Mouse (Mus musculus): ENCODE results near the gene Dchs2. TPM values are rescaled to one million over a fixed set of nuclear protein-coding genes. Genes with fewer than 3 reads are reported as not detected.

Dchs2 gene
- 0.02 TPM for polyA plus RNA-seq (2012; fragmentation: generic; extraction: Trizol)
- long read RNA-seq, experiment 1 = 0 reads
- long read RNA-seq, experiment 2 = 0 reads

DNA sequence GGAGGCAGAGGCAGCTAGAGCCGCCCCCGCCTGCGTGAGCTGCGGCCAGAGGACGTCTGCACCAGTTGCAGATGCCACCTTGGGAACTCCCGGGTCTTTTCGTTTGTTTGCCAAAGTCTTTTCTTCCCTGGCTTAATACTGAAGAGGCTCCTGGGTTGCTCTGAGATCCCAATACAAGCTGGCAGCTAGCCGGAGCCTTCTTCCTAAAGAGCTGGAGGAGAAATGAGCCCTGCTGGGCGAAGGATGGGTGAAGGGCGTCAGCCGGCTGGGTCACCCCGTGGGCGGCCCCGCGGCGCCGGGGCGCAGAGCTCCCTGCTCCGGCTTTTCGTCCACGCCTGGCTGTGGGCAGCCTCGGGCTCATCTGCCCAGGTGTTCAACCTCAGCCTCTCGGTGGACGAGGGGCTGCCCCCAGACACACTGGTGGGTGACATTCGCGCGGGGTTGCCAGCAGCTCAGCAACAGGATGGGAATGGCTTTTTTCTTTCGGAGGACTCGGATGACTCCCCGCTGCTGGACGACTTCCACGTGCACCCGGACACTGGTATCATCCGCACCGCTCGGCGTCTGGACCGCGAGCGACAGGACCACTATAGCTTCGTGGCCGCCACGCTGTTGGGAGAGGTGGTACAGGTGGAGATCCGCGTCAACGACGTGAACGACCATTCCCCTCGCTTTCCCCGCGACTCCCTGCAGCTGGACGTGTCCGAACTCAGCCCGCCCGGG, at the start of gene Dchs2:
Gene Dchs2 (plus strand): TSS at position 223 of the 723 bp plus-strand sequence.
- Histone ChIP-seq H3K36me3 (ENCODE audit: control insufficient read depth, insufficient read depth) (no peaks in the 10 kb centered on the region), H3K79me3 (ENCODE audit: low read depth) (no peaks in the 10 kb centered on the region), H3K27me3 (ENCODE audit: control insufficient read depth, insufficient read depth, insufficient read length) (peaks cover 46% of the 10 kb centered on the region), H3K4me3 (ENCODE audit: insufficient read depth, poor library complexity, severe bottlenecking) (no peak within 1 kb of the TSS), H3ac (ENCODE audit: control insufficient read depth, insufficient read length, low read depth) (no peak within 1 kb of the TSS), H3K79me2 (ENCODE audit: control insufficient read depth, insufficient read depth) (no peaks in the 10 kb centered on the region)
- TF ChIP-seq MYOG (IDR thresholded peaks at IDR 0.05; ENCODE audit: control insufficient read depth, extremely low read depth, insufficient read length) = no peak
- TF ChIP-seq USF1 (IDR thresholded peaks at IDR 0.05; ENCODE audit: low read depth) = no peak
- no peak for TF ChIP-seq FOSL1 (IDR thresholded peaks at IDR 0.05; ENCODE audit: insufficient read depth, low read length, poor library complexity, severe bottlenecking)
- TF ChIP-seq MAX (IDR thresholded peaks at IDR 0.05) = no peak

DNA sequence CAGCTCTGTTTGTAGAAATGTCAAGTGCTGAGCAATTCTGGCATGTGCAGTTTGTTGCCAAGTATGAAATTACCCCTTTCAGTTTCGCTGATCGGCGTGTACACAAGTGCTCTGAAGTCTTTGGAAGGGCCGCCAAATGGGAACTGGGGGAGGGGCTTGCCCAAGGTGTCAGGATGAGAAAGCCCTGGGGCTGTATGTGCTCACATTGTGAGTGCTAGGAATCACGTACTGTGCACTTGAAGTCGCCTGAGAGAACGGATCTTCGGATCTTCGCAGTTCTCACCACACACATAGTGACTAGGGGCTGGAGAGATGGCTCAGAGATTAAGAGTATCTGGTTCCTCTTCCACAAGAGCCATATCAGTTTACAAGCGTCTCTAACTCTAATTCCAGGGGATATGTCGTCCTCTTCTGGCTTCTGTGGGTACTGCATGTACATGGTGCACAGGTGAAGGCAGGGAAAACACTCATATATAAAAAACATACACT, 47.1 kb upstream of the Dchs2 start:
- H3ac ChIP-seq (ENCODE audit: control insufficient read depth, insufficient read length, low read depth) = no peak overlapping the region
- H3K4me3 ChIP-seq (ENCODE audit: insufficient read depth, poor library complexity, severe bottlenecking) = no peak overlapping the region
- H3K79me3 ChIP-seq (ENCODE audit: low read depth) = no peaks in the 10 kb centered on the region
- no peaks in the 10 kb centered on the region for H3K79me2 ChIP-seq (ENCODE audit: control insufficient read depth, insufficient read depth)
- H3K27me3 ChIP-seq (ENCODE audit: control insufficient read depth, insufficient read depth, insufficient read length) = no peaks in the 10 kb centered on the region
- TF ChIP-seq FOSL1 (IDR thresholded peaks at IDR 0.05; ENCODE audit: insufficient read depth, low read length, poor library complexity, severe bottlenecking) = no peak
- TF ChIP-seq CEBPB (IDR thresholded peaks at IDR 0.05; ENCODE audit: low read depth) = no peak
- TF ChIP-seq MYOD1 (IDR thresholded peaks at IDR 0.05; ENCODE audit: control insufficient read depth, insufficient read length, low read depth) = no peak
- no peak for TF ChIP-seq MAX (IDR thresholded peaks at IDR 0.05)
- TF ChIP-seq USF1 (IDR thresholded peaks at IDR 0.05; ENCODE audit: low read depth) = no peak
- TF ChIP-seq CTCF (IDR thresholded peaks at IDR 0.05; ENCODE audit: control insufficient read depth, insufficient read depth, insufficient read length) = no peak
- no peak for TF ChIP-seq MYOG (IDR thresholded peaks at IDR 0.05; ENCODE audit: control insufficient read depth, extremely low read depth, insufficient read length)
- no peaks in the 10 kb centered on the region for H3K36me3 ChIP-seq (ENCODE audit: control insufficient read depth, insufficient read depth)

DNA sequence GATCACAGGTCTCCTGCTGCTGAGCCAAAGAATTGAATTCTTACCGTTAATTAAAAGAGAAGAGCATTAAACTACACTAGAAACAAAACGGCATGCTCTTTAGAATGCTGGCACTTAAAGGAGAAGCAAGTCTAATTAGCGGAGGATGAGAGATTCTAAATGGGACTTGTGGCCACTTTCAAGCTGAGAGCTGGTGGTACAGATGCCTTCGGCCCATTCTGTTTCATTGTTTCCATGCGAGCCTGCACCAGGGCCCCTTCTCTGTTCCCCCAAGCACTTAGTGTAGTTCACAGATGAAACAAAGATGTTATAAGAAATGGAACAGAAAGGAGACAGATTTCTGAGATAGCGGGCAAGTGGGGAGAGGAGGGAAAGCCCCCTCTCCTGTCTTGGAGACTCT, 30.2 kb upstream of the Dchs2 start:
- H3K4me3 ChIP-seq (ENCODE audit: insufficient read depth, poor library complexity, severe bottlenecking) = no peak overlapping the region
- TF ChIP-seq CTCF (IDR thresholded peaks at IDR 0.05; ENCODE audit: control insufficient read depth, insufficient read depth, insufficient read length) = no peak
- no peak for TF ChIP-seq FOSL1 (IDR thresholded peaks at IDR 0.05; ENCODE audit: insufficient read depth, low read length, poor library complexity, severe bottlenecking)
- no peak for TF ChIP-seq MAX (IDR thresholded peaks at IDR 0.05)
- no peak for TF ChIP-seq MYOD1 (IDR thresholded peaks at IDR 0.05; ENCODE audit: control insufficient read depth, insufficient read length, low read depth)
- TF ChIP-seq USF1 (IDR thresholded peaks at IDR 0.05; ENCODE audit: low read depth) = no peak
- TF ChIP-seq CEBPB (IDR thresholded peaks at IDR 0.05; ENCODE audit: low read depth) = no peak
- TF ChIP-seq MYOG (IDR thresholded peaks at IDR 0.05; ENCODE audit: control insufficient read depth, extremely low read depth, insufficient read length) = no peak
- no peaks in the 10 kb centered on the region for H3K36me3 ChIP-seq (ENCODE audit: control insufficient read depth, insufficient read depth)
- H3K79me3 ChIP-seq (ENCODE audit: low read depth) = no peaks in the 10 kb centered on the region
- H3K27me3 ChIP-seq (ENCODE audit: control insufficient read depth, insufficient read depth, insufficient read length) = peaks cover 27% of the 10 kb centered on the region
- H3ac ChIP-seq (ENCODE audit: control insufficient read depth, insufficient read length, low read depth) = no peak overlapping the region
- no peaks in the 10 kb centered on the region for H3K79me2 ChIP-seq (ENCODE audit: control insufficient read depth, insufficient read depth)

DNA sequence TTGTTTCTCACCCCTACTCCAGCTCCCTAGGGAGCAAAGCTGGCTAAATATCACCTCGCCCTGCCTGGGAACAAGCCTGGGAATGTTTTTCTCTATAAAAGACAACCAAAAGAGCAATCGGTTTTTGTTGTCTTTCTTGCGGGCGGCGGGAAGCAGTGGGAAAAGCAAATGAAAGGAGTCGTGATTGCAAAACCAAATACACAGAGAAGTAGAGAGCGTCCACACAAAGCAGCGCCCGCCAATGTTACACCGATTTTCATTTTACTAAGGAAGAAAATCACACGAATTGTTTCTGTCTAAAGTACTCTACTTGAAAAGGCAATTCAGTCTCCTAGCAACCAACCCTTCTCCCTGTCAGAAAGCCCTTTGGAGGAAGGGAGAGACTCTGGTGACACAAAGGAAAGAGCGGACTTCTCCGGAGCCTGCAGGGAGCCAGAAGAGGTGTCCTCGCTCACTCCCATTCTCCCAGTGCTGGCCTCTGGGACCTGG, 29.2 kb upstream of the Dchs2 start:
- Histone ChIP-seq H3K27me3 (ENCODE audit: control insufficient read depth, insufficient read depth, insufficient read length) (peaks cover 27% of the 10 kb centered on the region), H3K36me3 (ENCODE audit: control insufficient read depth, insufficient read depth) (no peaks in the 10 kb centered on the region), H3ac (ENCODE audit: control insufficient read depth, insufficient read length, low read depth) (no peak overlapping the region), H3K79me3 (ENCODE audit: low read depth) (no peaks in the 10 kb centered on the region), H3K79me2 (ENCODE audit: control insufficient read depth, insufficient read depth) (no peaks in the 10 kb centered on the region), H3K4me3 (ENCODE audit: insufficient read depth, poor library complexity, severe bottlenecking) (no peak overlapping the region)
- TF ChIP-seq MYOD1 (IDR thresholded peaks at IDR 0.05; ENCODE audit: control insufficient read depth, insufficient read length, low read depth) (no peak), USF1 (IDR thresholded peaks at IDR 0.05; ENCODE audit: low read depth) (no peak), MAX (IDR thresholded peaks at IDR 0.05) (no peak), FOSL1 (IDR thresholded peaks at IDR 0.05; ENCODE audit: insufficient read depth, low read length, poor library complexity, severe bottlenecking) (no peak)

DNA sequence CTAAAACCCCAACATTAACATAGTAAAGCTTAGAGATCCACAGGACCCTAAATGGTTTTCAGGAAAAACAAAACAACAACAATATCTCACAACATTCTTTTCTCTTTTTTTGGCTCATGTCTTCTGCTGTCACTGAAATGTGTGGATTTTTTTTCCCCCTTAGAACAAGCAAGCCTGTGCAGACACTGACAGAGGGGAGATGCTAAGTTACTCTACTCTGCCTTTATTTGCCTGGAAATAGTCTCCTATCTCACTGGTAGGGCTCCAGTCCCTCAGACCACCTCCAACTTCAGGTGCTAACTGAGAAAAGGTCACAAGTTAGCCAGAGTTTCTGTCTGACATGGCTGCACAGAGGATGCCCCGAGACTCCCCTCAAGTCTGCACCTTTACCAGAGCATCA, 28.6 kb upstream of the Dchs2 start:
- Histone ChIP-seq H3K79me3 (ENCODE audit: low read depth) (no peaks in the 10 kb centered on the region), H3K36me3 (ENCODE audit: control insufficient read depth, insufficient read depth) (no peaks in the 10 kb centered on the region), H3K79me2 (ENCODE audit: control insufficient read depth, insufficient read depth) (no peaks in the 10 kb centered on the region), H3K4me3 (ENCODE audit: insufficient read depth, poor library complexity, severe bottlenecking) (no peak overlapping the region), H3ac (ENCODE audit: control insufficient read depth, insufficient read length, low read depth) (no peak overlapping the region), H3K27me3 (ENCODE audit: control insufficient read depth, insufficient read depth, insufficient read length) (peaks cover 27% of the 10 kb centered on the region)
- TF ChIP-seq MYOD1 (IDR thresholded peaks at IDR 0.05; ENCODE audit: control insufficient read depth, insufficient read length, low read depth) = no peak
- no peak for TF ChIP-seq USF1 (IDR thresholded peaks at IDR 0.05; ENCODE audit: low read depth)
- no peak for TF ChIP-seq FOSL1 (IDR thresholded peaks at IDR 0.05; ENCODE audit: insufficient read depth, low read length, poor library complexity, severe bottlenecking)
- TF ChIP-seq CEBPB (IDR thresholded peaks at IDR 0.05; ENCODE audit: low read depth) = no peak
- TF ChIP-seq CTCF (IDR thresholded peaks at IDR 0.05; ENCODE audit: control insufficient read depth, insufficient read depth, insufficient read length) = no peak
- TF ChIP-seq MYOG (IDR thresholded peaks at IDR 0.05; ENCODE audit: control insufficient read depth, extremely low read depth, insufficient read length) = no peak
- TF ChIP-seq MAX (IDR thresholded peaks at IDR 0.05) = no peak

All from C2C12 (cell line).